ENCODE assay signal across 9 mouse cellular contexts in genomic region chr9:44107557-44108179, GRCm38 (mm10). TPM values are rescaled to one million over a fixed set of nuclear protein-coding genes. Genes with fewer than 3 reads are reported as not detected.
DNase-seq lines count a peak whose midpoint lies in the region; ATAC-seq lines count a peak whose summit lies in the region.
"Had no signal": no experiment of that assay in that cellular context is flagged by ENCODE, and none has a peak within 500 bp of the region (broad histone marks: within the 10 kb centered on the region; RNA-seq: fewer than 3 reads in every experiment).

No protein-coding gene starts in this region.

- H3K36me3 ChIP-seq in neural tube, embryonic 12.5 days, result peaks cover 18% of the 10 kb centered on the region

- no peak for ATAC-seq in neural tube, embryonic 12.5 days (ENCODE audit: low FRiP score, low read depth)

- H3K27ac ChIP-seq in neural tube, embryonic 12.5 days, result no peak overlapping the region
- H3K27ac ChIP-seq: macrophage had no signal

- intact Hi-C loops in left cerebral cortex, postnatal 4 days (cut with DNase I), result loop anchor here (10.0 kb wide), 1 partner anchor 123 kb away; no protein-coding TSS in a partner anchor
- intact Hi-C loops in gastrocnemius, postnatal 14 days (cut with DNase I; ENCODE audit: low total_unique reads), result no loop called here
- intact Hi-C loops in left cerebral cortex, postnatal 25 days (cut with DNase I), result loop anchor here (2.0 to 5.0 kb wide), 2 partner anchors 35 to 120 kb away; no protein-coding TSS in a partner anchor

- H3K9ac ChIP-seq in neural tube, embryonic 12.5 days, result 0 out of 2 replicates have a peak overlapping the region, but pooled peaks have one; percentile 26

- H3K4me1 ChIP-seq in neural tube, embryonic 12.5 days, result peaks cover 46% of the 10 kb centered on the region

- H3K9me3 ChIP-seq in neural tube, embryonic 12.5 days, result no peaks in the 10 kb centered on the region

- H3K4me3 ChIP-seq in neural tube, embryonic 12.5 days, result no peak overlapping the region

- peak overlapping the region; percentile 44 for H3K4me2 ChIP-seq in neural tube, embryonic 12.5 days (replicated peaks)

- 39% methylated on average over 25 of the region's 25 CpGs for WGBS in neural tube, embryonic 12.5 days

- no peaks in the 10 kb centered on the region for H3K27me3 ChIP-seq in neural tube, embryonic 12.5 days (replicated peaks)

- DNase-seq in left cerebral cortex, postnatal 4 days, result peak; percentile 72
- no peak for DNase-seq in left cerebral cortex, adult 11 months (ENCODE audit: low spot score)
- DNase-seq in adrenal gland, postnatal 36 days, result peak; percentile 79 to 81
- DNase-seq in gastrocnemius, postnatal 14 days, result peak; percentile 76
- peak; percentile 79 to 83 for DNase-seq in kidney, postnatal 4 days
- DNase-seq in spleen, adult 18-20 months, result no peak
- DNase-seq in left cerebral cortex, postnatal 25 days (ENCODE audit: low spot score in 2 of 2), result no peak

RNA-seq across cellular contexts. Expression of gene C1qtnf5, which starts 0.6 kb away (rescaled TPM):
- 10 to 100 TPM in 1 of 2 experiments, 1 to 10 TPM in 1; 5.3 to 10.6 TPM for total RNA-seq in left cerebral cortex, postnatal 4 days (2021)
- total RNA-seq in adrenal gland, postnatal 36 days (2021), result 10 to 100 TPM; 13.0 to 20.4 TPM
- total RNA-seq in gastrocnemius, postnatal 14 days (2021), result 10 to 100 TPM; 22.9 to 25.7 TPM
- polyA plus RNA-seq in neural tube, embryonic 12.5 days (2016; fragmentation: Nextera tagmentation; extraction: Ambion mirVana), result 0.43 and 0.74 TPM in 2 replicates
- total RNA-seq in left cerebral cortex, postnatal 25 days (2021), result 10 to 100 TPM; 23.1 to 26.1 TPM
- polyA plus RNA-seq: macrophage had no signal

RNA-seq across cellular contexts. Expression of gene Gm49380, which starts 5.6 kb away (rescaled TPM):
- under 1 TPM in 1 of 2 experiments, not detected in 1; 0.44 TPM for total RNA-seq in left cerebral cortex, postnatal 4 days (2021)
- under 1 TPM; 0.70 to 0.76 TPM for total RNA-seq in adrenal gland, postnatal 36 days (2021)
- total RNA-seq in gastrocnemius, postnatal 14 days (2021), result 1 to 10 TPM in 1 of 2 experiments, under 1 TPM in 1; 0.23 to 1.2 TPM
- polyA plus RNA-seq in neural tube, embryonic 12.5 days (2016; fragmentation: Nextera tagmentation; extraction: Ambion mirVana), result 0.18 and 0.51 TPM in 2 replicates
- under 1 TPM; 0.14 to 0.27 TPM for total RNA-seq in left cerebral cortex, postnatal 25 days (2021)

RNA-seq across cellular contexts. Expression of gene Rnf26, which starts 5.6 kb away (rescaled TPM):
- total RNA-seq in left cerebral cortex, postnatal 4 days (2021), result 10 to 100 TPM; 31.1 to 33.1 TPM
- 10 to 100 TPM; 28.0 to 32.7 TPM for total RNA-seq in adrenal gland, postnatal 36 days (2021)
- 1 to 10 TPM; 6.4 to 8.4 TPM for total RNA-seq in gastrocnemius, postnatal 14 days (2021)
- polyA plus RNA-seq in neural tube, embryonic 12.5 days (2016; fragmentation: Nextera tagmentation; extraction: Ambion mirVana), result 57.4 and 59.2 TPM in 2 replicates
- 10 to 100 TPM; 30.6 to 31.5 TPM for total RNA-seq in left cerebral cortex, postnatal 25 days (2021)

RNA-seq across cellular contexts. Expression of gene Mfrp, which starts 6.1 kb away (rescaled TPM):
- not detected for total RNA-seq in left cerebral cortex, postnatal 4 days (2021)
- total RNA-seq in adrenal gland, postnatal 36 days (2021), result under 1 TPM in 1 of 2 experiments, not detected in 1; 0.10 TPM
- total RNA-seq in gastrocnemius, postnatal 14 days (2021), result under 1 TPM in 1 of 2 experiments, not detected in 1; 0.06 TPM
- 0.18 TPM in 1 of 2 replicates, not detected in the other for polyA plus RNA-seq in neural tube, embryonic 12.5 days (2016; fragmentation: Nextera tagmentation; extraction: Ambion mirVana)
- total RNA-seq in left cerebral cortex, postnatal 25 days (2021), result 1 to 10 TPM in 1 of 2 experiments, under 1 TPM in 1; 0.55 to 1.6 TPM
- polyA plus RNA-seq: macrophage had no signal

RNA-seq across cellular contexts. Expression of gene Mcam, which starts 26.6 kb away (rescaled TPM):
- total RNA-seq in left cerebral cortex, postnatal 4 days (2021), result 10 to 100 TPM; 13.7 to 16.9 TPM
- total RNA-seq in adrenal gland, postnatal 36 days (2021), result 10 to 100 TPM; 30.7 to 73.7 TPM
- 10 to 100 TPM; 62.3 to 83.8 TPM for total RNA-seq in gastrocnemius, postnatal 14 days (2021)
- polyA plus RNA-seq in neural tube, embryonic 12.5 days (2016; fragmentation: Nextera tagmentation; extraction: Ambion mirVana), result 19.2 and 19.4 TPM in 2 replicates
- 10 to 100 TPM; 13.2 to 14.8 TPM for total RNA-seq in left cerebral cortex, postnatal 25 days (2021)
- polyA plus RNA-seq: macrophage had no signal

Comparison
In these comparisons a context has a peak if more than half of its experiments do, and no peak if none do; other contexts are left out.
1. DNase-seq: peak in left cerebral cortex, postnatal 4 days (single experiment), adrenal gland, postnatal 36 days (2 of 2), gastrocnemius, postnatal 14 days (single experiment) and kidney, postnatal 4 days (2 of 2); none in left cerebral cortex, adult 11 months (single experiment), spleen, adult 18-20 months (0 of 2) and left cerebral cortex, postnatal 25 days (0 of 2).